Mouse (Mus musculus) left cerebral cortex, adult 9 months (tissue): ENCODE results near the gene Wdr54.

ENCODE experiments used
- DNase-seq, 2 experiments: peaks; one replicate each; pipeline ENCODE4 v3.0.0; 2022; ENCODE audit warnings: low spot score in 2 of 2

Gene Wdr54

GRCm38 (mm10) chr6:83131469-83132034 lies 24.6 kb downstream of the Wdr54 start:
- no peak for DNase-seq

GRCm38 (mm10) chr6:83127419-83127818 lies 28.8 kb downstream of the Wdr54 start:
- DNase-seq = no peak

GRCm38 (mm10) chr6:83125331-83125730 lies 30.9 kb downstream of the Wdr54 start, which contains the start of gene Ino80b:
TSS of gene Ino80b (minus strand) at chr6:83125431.
- DNase-seq = no peak

- DNase-seq = peak; percentile 84 to 92
Measured at GRCm38 (mm10) chr6:83124851-83125312, 31.3 kb downstream of the Wdr54 start.

GRCm38 (mm10) chr6:83122961-83123360 lies 33.2 kb downstream of the Wdr54 start:
- DNase-seq = no peak

- no peak for DNase-seq
Measured at GRCm38 (mm10) chr6:83121863-83122710, 34.1 kb downstream of the Wdr54 start.

- DNase-seq = peak; percentile 98 to 99
Measured at GRCm38 (mm10) chr6:83120930-83121862, 35.0 kb downstream of the Wdr54 start, which contains the start of gene Wbp1. TSS of gene Wbp1 (minus strand) at chr6:83121559.

- no peak for DNase-seq
Measured at GRCm38 (mm10) chr6:83119734-83120051, 36.5 kb downstream of the Wdr54 start.

GRCm38 (mm10) chr6:83118825-83119733 lies 37.1 kb downstream of the Wdr54 start:
- DNase-seq = no peak

- no peak for DNase-seq
Measured at GRCm38 (mm10) chr6:83118369-83118768, 37.8 kb downstream of the Wdr54 start.

GRCm38 (mm10) chr6:83117616-83118015 lies 38.6 kb downstream of the Wdr54 start:
- no peak for DNase-seq

GRCm38 (mm10) chr6:83117165-83117438 lies 39.1 kb downstream of the Wdr54 start:
- DNase-seq = no peak

- no peak for DNase-seq
Measured at GRCm38 (mm10) chr6:83116373-83117164, 39.6 kb downstream of the Wdr54 start.

GRCm38 (mm10) chr6:83115682-83116372 lies 40.4 kb downstream of the Wdr54 start:
- DNase-seq = no peak

- peak in 1 of 2 experiments; percentile 90 for DNase-seq
Measured at GRCm38 (mm10) chr6:83115011-83115671, 41.1 kb downstream of the Wdr54 start, which contains the start of gene Mogs. TSS of gene Mogs (plus strand) at chr6:83115496.

GRCm38 (mm10) chr6:83111510-83112136 lies 44.6 kb downstream of the Wdr54 start:
- DNase-seq = no peak

GRCm38 (mm10) chr6:83108762-83109668 lies 47.2 kb downstream of the Wdr54 start, which contains the start of gene Mrpl53:
TSS of gene Mrpl53 (plus strand) at chr6:83109040.
- DNase-seq = peak in 1 of 2 experiments; percentile 81
